Mouse (Mus musculus) frontal cortex, postnatal 10 days (tissue): ENCODE measurements around the gene Pola1.

Source experiments
- DNase-seq, 2 experiments: peaks; one replicate each; pipeline ENCODE4 v3.0.0; 2022; ENCODE audit warnings: low spot score in 2 of 2, mixed read lengths in 1 of 2

Gene Pola1

GRCm38 (mm10) chrX:93289076-93289475 lies 342.9 kb downstream of the Pola1 start:
- peak in 1 of 2 experiments; percentile 8 for DNase-seq

GRCm38 (mm10) chrX:93288339-93288738 lies 343.6 kb downstream of the Pola1 start:
- no peak for DNase-seq

- DNase-seq: peak; percentile 70 to 73
Observed at GRCm38 (mm10) chrX:93286291-93286893, 345.6 kb downstream of the Pola1 start, which contains the start of gene Arx. Gene Arx (plus strand): TSS chrX:93286445.

GRCm38 (mm10) chrX:93285091-93285490 lies 346.9 kb downstream of the Pola1 start:
- DNase-seq: no peak

- DNase-seq: no peak
Observed at GRCm38 (mm10) chrX:93281756-93282155, 350.2 kb downstream of the Pola1 start.

- peak; percentile 41 to 58 for DNase-seq
Observed at GRCm38 (mm10) chrX:93281028-93281723, 350.8 kb downstream of the Pola1 start.

- DNase-seq: no peak
Observed at GRCm38 (mm10) chrX:93279940-93280339, 352.0 kb downstream of the Pola1 start.

- no peak for DNase-seq
Observed at GRCm38 (mm10) chrX:93275689-93276088, 356.3 kb downstream of the Pola1 start.
